Mouse (Mus musculus) midbrain, embryonic 13.5 days (tissue): Measurements from ENCODE around the gene Hspg2. TPM values are rescaled to one million over a fixed set of nuclear protein-coding genes. Genes with fewer than 3 reads are reported as not detected.

ENCODE experiments used
- ATAC-seq: fragments of 200-750 bp; cut with Nextera tagmentation; 2 replicates; pipeline ENCODE4 v1.8.0; 2017; ENCODE audit warnings: mild to moderate bottlenecking, moderate TSS enrichment, moderate library complexity
- H3K27ac ChIP-seq: fragments of 300-500 bp; sonication (generic); 2 replicates; pipeline ENCODE4 v1.5.1; 2015; ENCODE audit warnings: inconsistent platforms, mild to moderate bottlenecking, moderate library complexity
- H3K27me3 ChIP-seq: fragments of 300-500 bp; sonication (generic); 2 replicates; pipeline ENCODE4 v1.6.1; 2015; ENCODE audit warnings: mild to moderate bottlenecking, inconsistent platforms
- H3K36me3 ChIP-seq: fragments of 300-500 bp; sonication (generic); 2 replicates; pipeline ENCODE4 v1.6.1; 2015; ENCODE audit warnings: mild to moderate bottlenecking, inconsistent platforms
- H3K4me1 ChIP-seq: fragments of 300-500 bp; sonication (generic); replicated peaks from 2 replicates; pipeline ENCODE4 v1.6.1; 2015; ENCODE audit warnings: inconsistent platforms
- H3K4me2 ChIP-seq: fragments of 300-500 bp; sonication (generic); replicated peaks from 2 replicates; pipeline ENCODE4 v1.6.1; 2015; ENCODE audit warnings: moderate library complexity, mild to moderate bottlenecking, inconsistent platforms
- H3K4me3 ChIP-seq: fragments of 300-500 bp; sonication (generic); replicated peaks from 2 replicates; pipeline ENCODE4 v1.5.1; 2015; ENCODE audit warnings: mild to moderate bottlenecking, inconsistent platforms
- H3K9ac ChIP-seq: fragments of 300-500 bp; sonication (generic); replicated peaks from 2 replicates; pipeline ENCODE4 v1.6.1; 2015; ENCODE audit warnings: mild to moderate bottlenecking, inconsistent platforms
- H3K9me3 ChIP-seq: fragments of 300-500 bp; sonication (generic); 2 replicates; pipeline ENCODE4 v1.6.1; 2016; ENCODE audit warnings: mild to moderate bottlenecking, inconsistent platforms
- WGBS: fragments of 180-500 bp; shearing (Covaris S2); methylation state at CpG from one replicate; pipeline ENCODE4 v1.1.7; 2015; 5-methylcytosine and 5-hydroxymethylcytosine counted together
- polyA plus RNA-seq: library from polyadenylated mRNA; unstranded; fragments of >200 nt; fragmentation: Nextera tagmentation; extraction: Ambion mirVana; gene quantifications from 2 replicates; pipeline ENCODE4 v1.2.1, GENCODE M21; 2015

Hspg2 gene
- polyA plus RNA-seq, 1 experiment from 2014 or later = 5.0 TPM

DNA sequence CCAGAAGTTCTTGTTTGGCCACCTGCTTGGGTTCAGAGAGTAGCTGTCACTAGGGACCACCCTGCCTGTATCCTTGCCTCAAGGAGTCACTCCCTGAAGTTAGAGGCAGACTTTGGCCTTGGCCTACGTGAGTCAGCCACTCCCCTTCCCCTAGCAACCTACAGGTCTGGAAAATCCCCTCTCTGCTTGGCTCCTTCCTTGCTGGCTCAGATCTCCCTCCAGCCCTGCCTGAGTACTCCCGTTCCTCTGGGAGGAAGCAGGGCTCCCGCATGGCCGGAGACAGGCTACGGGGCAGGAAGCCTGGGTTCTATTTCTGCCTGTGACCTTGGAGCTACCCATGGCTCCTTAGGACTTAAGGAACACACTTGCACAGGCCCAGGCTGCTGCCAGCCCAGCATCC is 28.8 kb downstream of the Hspg2 start:
- ATAC-seq = no peak
- Histone ChIP-seq H3K4me3 (no peak overlapping the region), H3K4me2 (no peak overlapping the region), H3K9ac (no peak overlapping the region), H3K36me3 (no peaks in the 10 kb centered on the region), H3K9me3 (no peaks in the 10 kb centered on the region), H3K27me3 (no peaks in the 10 kb centered on the region), H3K27ac (peak overlapping the region; percentile 39), H3K4me1 (peaks cover 10% of the 10 kb centered on the region)
- WGBS = 81% methylated on average over 5 of the region's 5 CpGs

DNA sequence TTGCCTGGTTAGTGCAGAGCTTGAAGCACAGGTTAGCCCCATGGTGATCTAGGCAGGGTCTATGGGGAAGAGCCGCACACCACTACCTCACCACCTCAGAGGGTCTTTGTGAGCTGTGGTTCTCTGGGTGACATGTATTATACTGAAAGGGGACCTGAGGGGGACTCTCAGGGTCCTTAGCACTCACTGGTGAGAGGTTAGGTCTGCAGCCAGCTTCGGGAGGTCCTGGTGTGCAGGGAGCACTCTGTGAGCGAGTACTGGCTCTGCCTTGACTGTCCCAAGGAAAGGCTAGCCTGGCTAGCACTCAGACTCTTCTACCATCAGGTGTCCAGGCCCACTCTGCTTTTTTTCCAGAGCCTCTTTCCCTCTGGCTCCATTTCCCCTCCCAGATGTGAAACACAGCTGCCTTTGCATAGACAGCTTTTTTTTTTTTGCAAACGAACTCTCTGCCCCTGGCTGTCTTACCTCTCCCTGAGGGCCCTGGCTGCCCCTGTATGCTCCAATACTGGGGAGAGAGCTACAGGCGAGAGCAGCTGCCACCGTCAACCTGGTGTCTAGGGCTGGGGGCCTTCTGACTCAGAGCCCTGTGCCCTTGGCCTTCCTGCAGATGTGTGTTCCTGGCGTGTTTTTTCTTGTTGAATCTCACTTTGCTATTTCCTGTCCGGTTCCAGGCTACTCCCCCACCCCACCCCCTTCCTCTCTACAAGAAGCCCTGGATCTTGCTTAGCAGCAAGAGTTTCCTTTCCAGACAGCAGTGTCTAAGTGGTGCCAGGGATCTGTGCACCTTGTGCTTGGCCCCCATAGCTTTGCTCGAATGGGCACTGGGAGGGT is 29.5 kb downstream of the Hspg2 start:
- 71% methylated on average over 9 of the region's 9 CpGs for WGBS
- no peak for ATAC-seq
- Histone ChIP-seq H3K4me3 (no peak overlapping the region), H3K4me2 (no peak overlapping the region), H3K9me3 (no peaks in the 10 kb centered on the region), H3K27me3 (no peaks in the 10 kb centered on the region), H3K4me1 (peaks cover 10% of the 10 kb centered on the region), H3K36me3 (no peaks in the 10 kb centered on the region), H3K9ac (no peak overlapping the region), H3K27ac (peak overlapping the region; percentile 39)

DNA sequence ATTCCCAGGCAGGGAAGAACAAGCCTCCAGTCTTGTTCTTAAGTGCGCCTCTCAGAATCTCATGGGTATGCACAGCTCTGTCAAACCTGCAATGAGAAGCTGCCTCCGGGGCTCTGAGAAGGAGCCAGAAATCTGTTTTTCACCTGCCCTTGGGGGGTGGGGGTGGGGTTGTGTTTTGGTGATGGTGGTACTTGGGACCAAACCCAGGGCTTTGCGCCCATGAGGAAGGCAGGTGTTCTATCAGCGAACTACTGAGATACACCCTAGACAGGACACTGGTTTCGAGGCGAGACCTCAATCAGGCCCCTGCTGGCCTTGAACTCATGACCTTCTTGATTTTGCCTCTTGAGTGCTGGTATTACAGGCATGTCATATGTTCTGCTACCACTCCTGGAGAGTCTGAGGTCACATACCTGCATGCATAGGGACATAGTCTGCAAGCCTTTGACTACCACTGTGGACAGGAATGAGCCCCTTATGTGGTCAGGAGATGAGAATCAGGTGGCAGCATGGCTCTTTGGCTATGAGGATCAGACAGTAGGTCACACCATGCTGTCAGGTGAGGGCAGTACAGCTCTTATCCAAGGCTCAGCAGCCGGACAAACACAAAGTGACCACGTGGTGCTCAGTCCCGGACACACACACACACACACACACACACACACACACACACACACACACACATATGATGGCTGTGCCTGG is 30.5 kb downstream of the Hspg2 start:
- no peak for ATAC-seq
- H3K4me1 ChIP-seq = peaks cover 10% of the 10 kb centered on the region
- no peak overlapping the region for H3K9ac ChIP-seq
- no peaks in the 10 kb centered on the region for H3K27me3 ChIP-seq
- no peaks in the 10 kb centered on the region for H3K9me3 ChIP-seq
- WGBS = 95% methylated on average over 9 of the region's 9 CpGs
- H3K4me2 ChIP-seq = no peak overlapping the region
- no peak overlapping the region for H3K27ac ChIP-seq
- no peaks in the 10 kb centered on the region for H3K36me3 ChIP-seq
- no peak overlapping the region for H3K4me3 ChIP-seq

DNA sequence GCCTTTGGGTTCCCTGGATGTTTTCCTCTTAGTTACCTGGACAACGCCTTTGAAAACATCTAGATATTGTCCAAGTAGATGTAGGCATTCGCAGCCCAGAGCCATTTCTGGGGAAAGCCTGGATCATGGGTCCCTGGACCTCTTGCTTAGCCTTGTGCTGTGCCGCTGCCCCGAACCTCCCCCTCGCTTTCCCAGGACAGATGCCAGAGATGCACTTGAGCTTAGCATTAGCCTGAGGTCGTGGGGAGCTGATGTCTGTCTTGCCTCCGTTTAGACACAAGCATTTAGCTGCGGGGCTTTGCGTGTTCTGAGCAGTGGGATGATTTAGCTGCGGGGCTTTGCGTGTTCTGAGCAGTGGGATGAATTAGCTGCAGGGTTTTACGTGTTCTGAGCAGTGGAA is 31.6 kb downstream of the Hspg2 start:
- no peaks in the 10 kb centered on the region for H3K9me3 ChIP-seq
- no peak overlapping the region for H3K9ac ChIP-seq
- no peak overlapping the region for H3K4me3 ChIP-seq
- H3K4me2 ChIP-seq = no peak overlapping the region
- 78% methylated on average over 12 of the region's 12 CpGs for WGBS
- H3K4me1 ChIP-seq = peaks cover 2% of the 10 kb centered on the region
- H3K27ac ChIP-seq = no peak overlapping the region
- H3K36me3 ChIP-seq = no peaks in the 10 kb centered on the region
- ATAC-seq = no peak
- no peaks in the 10 kb centered on the region for H3K27me3 ChIP-seq

DNA sequence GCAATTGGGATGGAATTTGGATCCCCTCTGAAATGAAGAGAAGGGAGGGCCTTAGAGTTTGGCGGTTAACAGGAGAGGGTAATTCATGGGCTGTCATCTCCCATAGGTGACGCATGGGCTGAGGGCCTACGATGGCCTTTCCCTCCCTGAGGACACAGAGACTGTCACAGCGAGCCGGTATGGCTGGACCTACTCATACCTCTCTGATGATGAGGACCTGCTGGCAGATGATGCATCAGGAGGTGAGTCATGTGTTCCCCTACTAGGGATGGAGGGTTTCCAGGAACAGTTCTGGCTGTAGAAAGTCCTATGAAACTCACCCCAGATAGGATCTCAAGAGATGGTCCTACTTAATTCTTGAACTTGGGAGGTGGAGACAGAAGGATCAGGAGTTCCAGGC is 32.4 kb downstream of the Hspg2 start:
- no peaks in the 10 kb centered on the region for H3K27me3 ChIP-seq
- H3K4me1 ChIP-seq = no peaks in the 10 kb centered on the region
- 94% methylated on average over 5 of the region's 5 CpGs for WGBS
- ATAC-seq = no peak
- H3K36me3 ChIP-seq = no peaks in the 10 kb centered on the region
- no peak overlapping the region for H3K9ac ChIP-seq
- H3K4me3 ChIP-seq = no peak overlapping the region
- no peak overlapping the region for H3K4me2 ChIP-seq
- H3K9me3 ChIP-seq = no peaks in the 10 kb centered on the region
- no peak overlapping the region for H3K27ac ChIP-seq

DNA sequence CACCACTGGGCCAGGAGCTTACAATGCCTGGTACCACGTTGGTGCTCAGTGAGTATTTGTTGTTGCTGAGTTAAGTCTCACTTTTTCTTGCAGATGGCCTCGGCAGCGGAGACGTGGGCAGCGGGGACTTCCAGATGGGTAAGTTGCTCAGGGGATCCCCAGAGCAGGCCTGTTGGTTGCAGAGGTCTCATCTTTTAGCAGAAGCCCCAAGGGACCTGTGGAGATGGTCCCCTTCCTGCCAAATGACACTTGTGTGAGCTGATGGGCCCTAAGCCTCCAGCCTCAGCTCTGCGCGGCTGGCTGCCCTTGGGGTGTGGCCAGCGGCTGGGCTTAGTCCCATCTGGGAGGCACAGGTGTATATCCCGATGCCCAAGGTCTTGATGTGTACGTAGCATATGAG is 33.6 kb downstream of the Hspg2 start:
- no peak for ATAC-seq
- Histone ChIP-seq H3K4me2 (no peak overlapping the region), H3K9me3 (no peaks in the 10 kb centered on the region), H3K9ac (no peak overlapping the region), H3K27me3 (no peaks in the 10 kb centered on the region), H3K36me3 (no peaks in the 10 kb centered on the region), H3K27ac (no peak overlapping the region), H3K4me1 (no peaks in the 10 kb centered on the region), H3K4me3 (no peak overlapping the region)
- WGBS = 93% methylated on average over 10 of the region's 10 CpGs

DNA sequence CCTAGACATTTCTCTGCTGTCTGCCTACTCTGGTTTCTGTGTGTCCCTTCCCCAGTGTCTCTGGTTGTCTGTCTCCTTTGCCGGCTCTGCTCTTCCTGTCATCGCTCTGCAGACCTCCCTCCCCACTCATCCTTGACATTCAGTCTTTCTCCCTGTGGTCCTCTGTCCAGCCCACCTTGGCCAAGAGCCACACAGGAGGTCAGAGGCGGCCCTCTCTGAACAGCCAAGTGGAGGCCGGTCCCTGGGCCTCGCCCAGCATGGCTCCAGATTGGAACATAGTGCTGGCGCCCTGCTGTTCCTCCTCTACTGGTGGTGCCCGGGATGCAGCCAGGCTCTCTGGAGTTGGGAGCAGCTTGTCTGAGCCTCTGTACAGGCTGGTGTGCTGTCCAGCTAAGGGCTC is 34.2 kb downstream of the Hspg2 start:
- H3K36me3 ChIP-seq = no peaks in the 10 kb centered on the region
- no peaks in the 10 kb centered on the region for H3K9me3 ChIP-seq
- 82% methylated on average over 7 of the region's 7 CpGs for WGBS
- H3K9ac ChIP-seq = no peak overlapping the region
- no peaks in the 10 kb centered on the region for H3K27me3 ChIP-seq
- H3K4me3 ChIP-seq = no peak overlapping the region
- no peak for ATAC-seq
- H3K4me2 ChIP-seq = no peak overlapping the region
- H3K4me1 ChIP-seq = no peaks in the 10 kb centered on the region
- H3K27ac ChIP-seq = no peak overlapping the region

DNA sequence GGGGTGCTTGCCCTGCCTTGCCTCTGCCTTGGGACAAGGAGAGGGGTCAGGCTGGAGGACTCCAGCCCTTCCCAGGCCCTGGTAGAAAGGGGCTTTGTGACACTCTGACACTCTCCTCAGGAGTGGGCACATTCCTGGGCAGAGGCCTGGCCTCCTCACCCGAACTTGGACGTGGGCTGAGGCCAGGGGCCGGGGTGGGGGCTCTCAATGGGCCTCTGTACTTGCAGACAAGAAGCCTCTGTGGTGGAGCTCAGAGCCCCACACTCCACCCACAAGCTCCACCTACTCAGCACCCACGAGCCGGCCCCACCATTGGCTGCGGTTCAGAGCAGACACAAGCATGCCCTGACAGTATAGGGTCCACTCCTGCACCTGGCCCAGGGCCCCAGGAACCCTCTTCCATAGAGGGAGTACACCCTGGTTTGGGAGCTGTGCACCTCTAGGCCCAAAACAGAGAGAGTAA is 35.0 kb downstream of the Hspg2 start:
- H3K9me3 ChIP-seq = no peaks in the 10 kb centered on the region
- H3K4me1 ChIP-seq = no peaks in the 10 kb centered on the region
- 84% methylated on average over 6 of the region's 6 CpGs for WGBS
- H3K9ac ChIP-seq = no peak overlapping the region
- no peaks in the 10 kb centered on the region for H3K36me3 ChIP-seq
- no peak for ATAC-seq
- no peak overlapping the region for H3K4me2 ChIP-seq
- no peak overlapping the region for H3K4me3 ChIP-seq
- no peaks in the 10 kb centered on the region for H3K27me3 ChIP-seq
- no peak overlapping the region for H3K27ac ChIP-seq

DNA sequence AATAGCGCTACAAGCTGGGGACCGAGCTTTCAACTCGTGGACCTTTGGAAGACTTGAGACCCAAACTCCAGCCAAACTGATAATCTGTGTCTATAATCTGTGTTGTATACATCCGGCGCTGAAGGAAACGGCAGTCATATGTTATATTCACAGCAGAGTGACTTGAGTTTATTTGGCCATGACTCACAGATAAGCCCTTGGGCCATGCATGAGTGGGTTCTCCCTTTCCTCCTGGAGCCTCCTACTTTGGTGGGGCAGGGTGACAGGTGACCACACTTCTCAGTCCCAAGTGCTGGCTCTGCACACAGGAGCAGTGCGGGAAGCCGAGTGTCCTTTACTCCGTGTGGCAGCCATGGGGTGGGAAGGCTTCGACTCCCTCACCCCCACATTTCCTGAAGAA is 38.1 kb downstream of the Hspg2 start:
- no peaks in the 10 kb centered on the region for H3K36me3 ChIP-seq
- peaks cover 12% of the 10 kb centered on the region for H3K4me1 ChIP-seq
- H3K27me3 ChIP-seq = no peaks in the 10 kb centered on the region
- ATAC-seq = no peak
- no peaks in the 10 kb centered on the region for H3K9me3 ChIP-seq
- no peak overlapping the region for H3K27ac ChIP-seq
- WGBS = 92% methylated on average over 10 of the region's 10 CpGs
- no peak overlapping the region for H3K4me2 ChIP-seq
- no peak overlapping the region for H3K4me3 ChIP-seq
- no peak overlapping the region for H3K9ac ChIP-seq

DNA sequence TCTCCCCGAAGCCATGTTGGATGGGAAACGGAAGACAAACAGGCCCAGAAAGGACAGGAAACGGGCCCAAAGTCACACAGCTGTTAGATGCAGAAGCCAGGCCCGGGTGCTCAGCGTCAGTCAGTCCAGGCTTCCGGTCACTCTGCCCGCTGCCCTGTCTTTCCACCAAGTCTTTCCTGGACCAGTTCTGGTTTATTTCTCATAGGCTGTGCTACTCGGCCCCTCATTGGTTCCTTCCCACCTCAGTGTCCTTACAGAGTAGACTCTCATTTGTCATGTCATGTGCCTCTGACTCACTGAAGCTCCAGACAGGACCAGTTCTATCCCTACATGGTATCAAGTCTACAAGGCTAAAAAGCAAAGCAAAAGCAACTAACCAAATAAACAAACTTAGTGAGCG is 41.0 kb downstream of the Hspg2 start:
- Histone ChIP-seq H3K4me2 (no peak overlapping the region), H3K9ac (no peak overlapping the region), H3K27ac (peak overlapping the region; percentile 3; the same call in 1 of the 2 replicates), H3K4me1 (peaks cover 12% of the 10 kb centered on the region), H3K27me3 (no peaks in the 10 kb centered on the region), H3K9me3 (no peaks in the 10 kb centered on the region), H3K4me3 (no peak overlapping the region), H3K36me3 (no peaks in the 10 kb centered on the region)
- 91% methylated on average over 9 of the region's 9 CpGs for WGBS
- no peak for ATAC-seq

DNA sequence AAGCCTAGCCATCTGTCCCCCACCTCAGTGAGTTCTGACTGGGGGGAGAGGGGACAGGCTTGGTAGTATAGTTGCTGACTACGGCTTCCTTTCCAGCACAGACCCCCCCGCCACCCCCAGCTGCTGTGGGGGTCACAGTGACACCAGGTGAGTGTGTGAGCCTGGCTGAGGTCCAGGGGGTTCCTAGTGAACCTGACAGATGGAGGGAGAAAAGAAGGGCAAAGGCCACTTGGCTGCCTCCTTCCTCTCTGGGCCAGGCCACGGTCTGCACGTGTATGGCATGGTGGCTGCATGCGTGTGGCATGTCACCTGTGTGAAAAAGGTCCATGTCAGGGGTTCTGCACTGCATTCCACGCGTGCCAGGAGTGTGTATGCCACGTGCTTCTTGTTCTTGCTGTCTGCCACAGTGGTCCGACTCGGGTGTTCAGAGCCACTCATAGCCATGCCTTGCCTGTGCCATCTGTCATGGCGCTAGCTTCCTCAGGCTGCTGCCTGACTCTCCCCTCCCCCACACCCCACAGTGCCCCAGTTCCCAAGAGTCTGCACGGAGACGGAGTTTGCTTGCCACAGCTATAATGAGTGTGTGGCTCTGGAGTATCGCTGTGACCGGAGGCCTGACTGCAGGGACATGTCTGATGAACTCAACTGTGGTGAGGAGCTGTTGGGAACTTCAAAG is 41.6 kb downstream of the Hspg2 start:
- H3K27ac ChIP-seq = 0 out of 2 replicates have a peak overlapping the region, but pooled peaks have one; percentile 3

DNA sequence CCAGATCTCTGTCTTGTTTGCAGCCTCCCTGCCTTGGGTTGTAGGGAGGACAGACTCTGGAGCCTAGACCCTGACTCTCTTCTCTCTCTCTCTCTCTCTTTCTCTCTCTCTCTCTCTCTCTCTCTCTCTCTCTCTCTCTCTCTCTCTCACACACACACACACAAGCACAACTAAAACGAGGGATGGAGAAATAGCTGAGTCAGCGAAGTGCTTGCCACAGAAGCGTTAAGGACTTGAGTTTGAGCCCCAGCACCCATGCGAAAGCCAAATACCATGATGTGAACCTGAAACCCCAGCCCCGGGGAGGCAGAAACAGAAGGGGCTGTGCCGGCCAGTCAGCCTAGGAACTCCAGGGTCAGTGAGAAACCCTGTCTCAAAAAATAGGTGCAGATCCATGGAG is 44.3 kb downstream of the Hspg2 start:
- Histone ChIP-seq H3K9me3 (no peaks in the 10 kb centered on the region), H3K27ac (no peak overlapping the region), H3K4me1 (peaks cover 12% of the 10 kb centered on the region), H3K4me3 (no peak overlapping the region), H3K4me2 (no peak overlapping the region), H3K9ac (no peak overlapping the region), H3K27me3 (no peaks in the 10 kb centered on the region), H3K36me3 (no peaks in the 10 kb centered on the region)
- 94% methylated on average over 6 of the region's 6 CpGs for WGBS
- no peak for ATAC-seq

More for the DNA sequence above, 41.6 kb downstream of the Hspg2 start:
- Histone ChIP-seq H3K9me3 (no peaks in the 10 kb centered on the region), H3K4me1 (peaks cover 12% of the 10 kb centered on the region), H3K36me3 (no peaks in the 10 kb centered on the region), H3K4me2 (no peak overlapping the region), H3K27me3 (no peaks in the 10 kb centered on the region), H3K4me3 (no peak overlapping the region), H3K9ac (no peak overlapping the region)
- ATAC-seq = 0 out of 2 replicates have a peak, but pooled peaks have one; percentile 40
- whole genome bisulfite sequencing = 77% methylated on average over 15 of the region's 15 CpGs
